Mouse (Mus musculus) spleen, adult 2 months (tissue): Measurements from ENCODE around the gene Sft2d1. TPM values are rescaled to one million over a fixed set of nuclear protein-coding genes. Genes with fewer than 3 reads are reported as not detected.
"Not testable (repeated sequence)": the region's sequence is repeated elsewhere in the genome, so short reads cannot be mapped to it uniquely, and the experiment has no call there.

Experiments
- DNase-seq, 2 experiments: peaks; one replicate each; pipeline versions ENCODE4 v3.0.0 to v3.0.0-alpha.2; 2012 to 2021; ENCODE audit warnings: low spot score in 2 of 2, low read depth in 1 of 2
- H3K27ac ChIP-seq: fragments of 200-500 bp; 2 replicates; pipeline ENCODE4 v1.5.1; 2012; ENCODE audit warnings: low read length, inconsistent platforms; ENCODE audit not compliant: insufficient read depth
- H3K27me3 ChIP-seq: fragments of 200-500 bp; 2 replicates; pipeline ENCODE4 v1.6.1; 2012; ENCODE audit warnings: mild to moderate bottlenecking, moderate library complexity, low read length, inconsistent platforms; ENCODE audit not compliant: control insufficient read depth, insufficient read depth
- H3K36me3 ChIP-seq: fragments of 200-500 bp; 2 replicates; pipeline ENCODE4 v1.6.1; 2012; ENCODE audit warnings: mild to moderate bottlenecking, low read length, inconsistent platforms; ENCODE audit not compliant: control insufficient read depth, insufficient read depth
- H3K4me1 ChIP-seq: fragments of 200-500 bp; 2 replicates; pipeline ENCODE4 v1.6.1; 2011; ENCODE audit warnings: inconsistent platforms; ENCODE audit not compliant: control insufficient read depth, insufficient read depth, insufficient read length
- H3K4me3 ChIP-seq: fragments of 200-500 bp; 2 replicates; pipeline ENCODE4 v1.5.1; 2011; ENCODE audit warnings: mild to moderate bottlenecking, inconsistent platforms; ENCODE audit not compliant: insufficient read depth, insufficient read length; ENCODE audit errors: extremely low read depth
- CTCF ChIP-seq: fragments of 200-500 bp; IDR thresholded peaks from 2 replicates; pipeline ENCODE4 v1.5.1; 2011; ENCODE audit warnings: mild to moderate bottlenecking, inconsistent platforms; ENCODE audit not compliant: insufficient read depth, insufficient read length, insufficient replicate concordance; ENCODE audit errors: extremely low read depth
- POLR2A ChIP-seq: fragments of 200-500 bp; IDR thresholded peaks from 2 replicates; pipeline ENCODE4 v1.6.1; 2011; ENCODE audit warnings: low read depth, low read length, inconsistent platforms
- WGBS: fragments of 180-500 bp; shearing (Covaris S2); methylation state at CpG from one replicate; pipeline ENCODE4 v1.1.7; 2018; 5-methylcytosine and 5-hydroxymethylcytosine counted together
- polyA plus RNA-seq: library from polyadenylated mRNA; depleted of rRNA; stranded (reverse); fragments of >200 nt; gene quantifications from 2 replicates; pipeline ENCODE4 v1.2.3, GENCODE M21; 2012

Gene Sft2d1
- polyA plus RNA-seq, 1 experiment: 61.4 TPM

- no peaks in the 10 kb centered on the region for H3K27me3 ChIP-seq
- H3K27ac ChIP-seq: no peak overlapping the region
- TF ChIP-seq CTCF (peak; percentile 10; the same call in 1 of the 2 replicates), POLR2A (no peak)
- H3K36me3 ChIP-seq: peaks cover 25% of the 10 kb centered on the region
- whole genome bisulfite sequencing: 87% methylated on average over 7 of the region's 7 CpGs
- H3K4me3 ChIP-seq: no peak overlapping the region
- no peak for DNase-seq
- H3K4me1 ChIP-seq: no peaks in the 10 kb centered on the region
Observed at GRCm38 (mm10) chr17:8328511-8329174, 17.7 kb downstream of the Sft2d1 start.

DNA sequence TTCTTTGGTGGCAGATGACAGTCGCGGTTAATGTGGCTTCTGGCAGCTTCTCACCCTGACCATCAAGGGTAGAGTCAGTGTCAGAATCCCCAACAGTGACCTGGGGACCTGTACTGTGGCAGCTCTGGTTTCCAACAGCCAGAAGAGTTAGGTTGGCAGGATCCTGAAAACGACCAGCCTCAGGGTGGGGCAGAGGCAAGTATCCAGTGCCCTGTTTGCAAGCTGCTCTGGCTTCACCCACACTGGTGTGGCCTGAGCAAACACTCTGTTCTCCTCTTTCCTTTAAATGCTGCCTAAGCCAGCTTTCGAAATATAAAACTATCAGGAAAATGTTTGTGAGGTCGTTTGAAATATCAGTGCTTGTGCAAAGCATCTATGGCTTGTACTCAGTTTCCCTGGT, 19.7 kb downstream of the Sft2d1 start:
- H3K27me3 ChIP-seq: no peaks in the 10 kb centered on the region
- no peak for DNase-seq
- no peak overlapping the region for H3K4me3 ChIP-seq
- TF ChIP-seq POLR2A (no peak), CTCF (no peak)
- peaks cover 17% of the 10 kb centered on the region for H3K36me3 ChIP-seq
- H3K27ac ChIP-seq: no peak overlapping the region
- no peaks in the 10 kb centered on the region for H3K4me1 ChIP-seq
- 74% methylated on average over 5 of the region's 5 CpGs for WGBS

- WGBS: 100% methylated on average over 1 of the region's 5 CpGs
- peaks cover 12% of the 10 kb centered on the region; the same call in 1 of the 2 replicates for H3K4me1 ChIP-seq
- H3K36me3 ChIP-seq, H3K27ac ChIP-seq, DNase-seq, H3K4me3 ChIP-seq: not testable (repeated sequence)
- peaks cover 13% of the 10 kb centered on the region for H3K27me3 ChIP-seq
Observed at GRCm38 (mm10) chr17:8337159-8337558, 26.3 kb downstream of the Sft2d1 start, which contains the start of gene Prr18. Gene Prr18, plus strand, starts transcription at chr17:8337459.

DNA sequence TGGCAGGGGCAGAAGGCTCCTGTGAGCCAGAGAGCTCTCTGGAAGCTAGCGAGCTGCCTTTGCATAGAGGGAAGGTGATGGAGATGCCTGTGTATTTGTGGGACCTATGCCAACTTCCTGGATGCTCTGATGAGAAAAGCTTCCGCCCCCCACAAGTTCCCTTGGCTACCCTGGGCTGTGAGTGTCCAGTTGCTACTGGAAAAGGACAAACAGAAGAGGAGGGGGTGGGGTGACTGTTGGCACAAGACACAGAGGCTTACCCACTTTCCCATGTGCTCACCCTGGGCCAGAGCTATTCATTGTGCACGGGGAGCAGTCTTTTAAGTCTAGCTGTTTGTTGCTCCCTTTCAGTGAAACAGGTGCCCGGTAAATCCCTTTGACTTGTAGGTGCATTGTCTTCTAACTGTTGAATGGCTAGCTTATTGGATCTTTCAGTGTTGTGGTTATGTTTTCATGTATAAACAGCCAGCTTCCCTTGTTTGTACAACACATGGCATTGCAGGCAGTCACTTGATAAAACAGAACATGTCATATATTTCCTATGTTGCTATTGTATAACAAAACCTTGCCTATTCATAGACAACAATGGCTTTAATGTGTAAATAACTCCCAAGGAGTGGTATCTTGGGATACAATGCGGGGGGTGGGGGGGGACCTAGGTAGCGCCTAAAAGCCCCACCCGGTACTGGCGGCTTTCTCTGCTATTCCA, 28.9 kb downstream of the Sft2d1 start:
- Histone ChIP-seq H3K4me3 (no peak overlapping the region), H3K4me1 (peaks cover 12% of the 10 kb centered on the region), H3K36me3 (no peaks in the 10 kb centered on the region), H3K27ac (no peak overlapping the region), H3K27me3 (peaks cover 13% of the 10 kb centered on the region)
- TF ChIP-seq POLR2A (no peak), CTCF (no peak)
- 41% methylated on average over 8 of the region's 8 CpGs for WGBS
- no peak for DNase-seq

GRCm38 (mm10) chr17:8340407-8341359, 29.8 kb downstream of the Sft2d1 start:
- DNase-seq: no peak
- no peak for TF ChIP-seq POLR2A
- TF ChIP-seq CTCF: no peak
- peak overlapping the region; percentile 28; the same call in 1 of the 2 replicates for H3K4me3 ChIP-seq
- 2% methylated on average over 69 of the region's 92 CpGs for WGBS
- H3K27ac ChIP-seq: no peak overlapping the region
- H3K36me3 ChIP-seq: no peaks in the 10 kb centered on the region
- H3K27me3 ChIP-seq: peaks cover 13% of the 10 kb centered on the region
- H3K4me1 ChIP-seq: peaks cover 12% of the 10 kb centered on the region

DNA sequence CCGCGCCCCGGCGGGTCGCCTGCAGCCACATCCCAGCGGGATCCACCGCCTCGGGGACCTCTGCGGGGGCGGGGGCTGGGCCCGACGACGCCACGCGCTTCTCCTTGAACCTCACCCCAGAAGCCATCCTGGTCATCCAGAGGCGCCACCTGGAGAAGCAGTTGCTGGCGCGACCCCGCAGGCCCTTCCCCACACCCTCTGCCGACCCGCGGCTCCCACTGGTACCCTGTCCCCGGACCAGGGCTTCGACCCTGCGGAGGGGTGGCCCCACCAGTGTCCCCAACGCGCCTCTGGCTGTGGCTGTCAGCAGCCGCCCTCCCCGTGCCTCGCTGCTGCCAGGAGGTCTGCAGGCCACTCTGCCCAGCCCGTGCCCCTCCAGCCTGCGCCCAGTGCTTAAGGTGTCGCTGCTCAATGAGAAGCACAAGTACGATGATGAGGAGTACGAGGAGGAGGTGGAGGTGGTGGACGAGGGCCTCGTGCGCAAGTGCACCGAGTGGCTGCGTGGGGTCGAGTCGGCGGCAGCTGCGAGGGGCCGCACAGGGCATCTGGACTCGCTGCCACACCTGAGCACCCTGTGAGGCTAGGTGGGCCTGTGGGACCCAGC, 30.6 kb downstream of the Sft2d1 start:
- TF ChIP-seq POLR2A (no peak), CTCF (no peak)
- Histone ChIP-seq H3K4me1 (peaks cover 12% of the 10 kb centered on the region), H3K4me3 (no peak overlapping the region; the same call in 1 of the 2 replicates), H3K27ac (no peak overlapping the region), H3K36me3 (no peaks in the 10 kb centered on the region), H3K27me3 (peaks cover 13% of the 10 kb centered on the region)
- no peak for DNase-seq
- 31% methylated on average over 46 of the region's 46 CpGs for WGBS
